In genomic region chr17:25785281-25785745, GRCm38 (mm10) we compare ENCODE assay signal across 8 mouse cellular contexts. TPM values are rescaled to one million over a fixed set of nuclear protein-coding genes. Genes with fewer than 3 reads are reported as not detected.
DNase-seq lines count a peak whose midpoint lies in the region; ATAC-seq and TF ChIP-seq lines count a peak whose summit lies in the region.

Gene Haghl, minus strand, starts transcription at chr17:25785673.

- DNase-seq in 3T3-L1 (ENCODE audit: low read depth, low spot score), result peak; percentile 99
- DNase-seq in adrenal gland, postnatal 4 days (ENCODE audit: low spot score in 2 of 2), result peak; percentile 88 to 93
- peak; percentile 97 for DNase-seq in embryonic facial prominence, embryonic 14.5 days (ENCODE audit: low spot score)
- peak; percentile 96 for DNase-seq in heart, adult 8-10 months (ENCODE audit: low spot score)
- peak; percentile 98 for DNase-seq in kidney, adult 9 months
- DNase-seq in limb, embryonic 14.5 days (ENCODE audit: low spot score), result peak; percentile 96
- DNase-seq in midbrain, postnatal 0 days (ENCODE audit: low spot score), result peak; percentile 97
- peak; percentile 86 to 91 for DNase-seq in spleen, postnatal 14 days (ENCODE audit: low spot score in 2 of 2)

- H3K4me1 ChIP-seq in embryonic facial prominence, embryonic 14.5 days (ENCODE audit: control insufficient read depth, insufficient read depth, low read length), result peaks cover 14% of the 10 kb centered on the region
- H3K4me1 ChIP-seq in limb, embryonic 14.5 days (ENCODE audit: control insufficient read depth, insufficient read depth, low read length), result peaks cover 13% of the 10 kb centered on the region
- peaks cover 11% of the 10 kb centered on the region for H3K4me1 ChIP-seq in midbrain, postnatal 0 days (ENCODE audit: insufficient read depth, low read length)

- peaks cover 56% of the 10 kb centered on the region for H3K36me3 ChIP-seq in embryonic facial prominence, embryonic 14.5 days (ENCODE audit: control insufficient read depth, insufficient read depth, low read length)
- peaks cover 47% of the 10 kb centered on the region for H3K36me3 ChIP-seq in limb, embryonic 14.5 days (ENCODE audit: control insufficient read depth, insufficient read depth, low read length)
- peaks cover 51% of the 10 kb centered on the region for H3K36me3 ChIP-seq in midbrain, postnatal 0 days (ENCODE audit: insufficient read depth, low read length)

- H3K4me2 ChIP-seq in embryonic facial prominence, embryonic 14.5 days (ENCODE audit: low read depth, low read length), result peak within 1 kb of the TSS; percentile 87
- peak within 1 kb of the TSS; percentile 70 for H3K4me2 ChIP-seq in limb, embryonic 14.5 days (replicated peaks; ENCODE audit: low read depth, low read length, severe bottlenecking)
- peak within 1 kb of the TSS; percentile 86 for H3K4me2 ChIP-seq in midbrain, postnatal 0 days (ENCODE audit: low read depth, low read length, poor library complexity, severe bottlenecking)

- peak within 1 kb of the TSS; percentile 91 for H3K27ac ChIP-seq in embryonic facial prominence, embryonic 14.5 days (replicated peaks; ENCODE audit: low read depth, low read length)
- H3K27ac ChIP-seq in limb, embryonic 14.5 days (replicated peaks; ENCODE audit: low read depth, low read length), result peak within 1 kb of the TSS; percentile 59
- H3K27ac ChIP-seq in midbrain, postnatal 0 days (ENCODE audit: low read depth, low read length), result peak within 1 kb of the TSS; percentile 62

- peak; percentile 89 for ATAC-seq in embryonic facial prominence, embryonic 14.5 days (ENCODE audit: low read depth)
- ATAC-seq in limb, embryonic 14.5 days (ENCODE audit: low FRiP score, low read depth), result peak; percentile 90
- ATAC-seq in midbrain, postnatal 0 days (ENCODE audit: low FRiP score), result peak; percentile 84

- 0% methylated on average over 23 of the region's 23 CpGs for WGBS in embryonic facial prominence, embryonic 14.5 days
- under 1% methylated on average over 23 of the region's 23 CpGs for WGBS in limb, embryonic 14.5 days
- WGBS in midbrain, postnatal 0 days, result under 1% methylated on average over 23 of the region's 23 CpGs

- 0 out of 2 replicates have a peak, but pooled peaks have one; percentile 41 for TF ChIP-seq POLR2A in limb, embryonic 14.5 days (IDR thresholded peaks at IDR 0.05; ENCODE audit: borderline replicate concordance, extremely low read depth, insufficient read depth, insufficient read length)

- H3K4me3 ChIP-seq in embryonic facial prominence, embryonic 14.5 days (ENCODE audit: low read depth, low read length), result peak within 1 kb of the TSS; percentile 76
- peak within 1 kb of the TSS; percentile 53 for H3K4me3 ChIP-seq in limb, embryonic 14.5 days (replicated peaks; ENCODE audit: low read length)
- H3K4me3 ChIP-seq in midbrain, postnatal 0 days (ENCODE audit: low read depth, low read length), result peak within 1 kb of the TSS; percentile 73

- H3K9me3 ChIP-seq in embryonic facial prominence, embryonic 14.5 days (ENCODE audit: control insufficient read depth, low read length), result no peaks in the 10 kb centered on the region
- no peaks in the 10 kb centered on the region for H3K9me3 ChIP-seq in limb, embryonic 14.5 days (ENCODE audit: control insufficient read depth, low read length)
- no peaks in the 10 kb centered on the region for H3K9me3 ChIP-seq in midbrain, postnatal 0 days (ENCODE audit: low read length)

- peak within 1 kb of the TSS; percentile 82 for H3K9ac ChIP-seq in embryonic facial prominence, embryonic 14.5 days (ENCODE audit: low read depth, low read length)
- peak within 1 kb of the TSS; percentile 52 for H3K9ac ChIP-seq in limb, embryonic 14.5 days (ENCODE audit: low read depth, low read length, severe bottlenecking)
- H3K9ac ChIP-seq in midbrain, postnatal 0 days (replicated peaks; ENCODE audit: low read length, poor library complexity, severe bottlenecking), result peak within 1 kb of the TSS; percentile 69

- H3K27me3 ChIP-seq in embryonic facial prominence, embryonic 14.5 days (replicated peaks; ENCODE audit: control insufficient read depth, insufficient read depth, low read length), result no peaks in the 10 kb centered on the region
- H3K27me3 ChIP-seq in limb, embryonic 14.5 days (ENCODE audit: control insufficient read depth, insufficient read depth, low read length), result no peaks in the 10 kb centered on the region
- H3K27me3 ChIP-seq in midbrain, postnatal 0 days (ENCODE audit: insufficient read depth, low read length), result no peaks in the 10 kb centered on the region

- peak; percentile 29 for TF ChIP-seq CTCF in midbrain, postnatal 0 days (IDR thresholded peaks at IDR 0.05)

RNA-seq across cellular contexts. Expression of gene Haghl, which starts in this region (rescaled TPM):
- 10 to 100 TPM; 51.4 to 53.4 TPM for total RNA-seq in adrenal gland, postnatal 4 days (2021)
- 42.1 and 66.5 TPM in 2 replicates for polyA plus RNA-seq in embryonic facial prominence, embryonic 14.5 days (2014; fragmentation: Nextera tagmentation; extraction: Ambion mirVana)
- 10 to 100 TPM in 3 of 4 experiments, 1 to 10 TPM in 1; 8.5 to 18.4 (median 12.1) TPM for total RNA-seq in heart, adult 8-10 months (2022)
- polyA plus RNA-seq in limb, embryonic 14.5 days (2012; rRNA removed), result 113 and 119 TPM in 2 replicates
- polyA plus RNA-seq in limb, embryonic 14.5 days (2014; fragmentation: Nextera tagmentation; extraction: Ambion mirVana), result 69.3 and 78.0 TPM in 2 replicates
- total RNA-seq in midbrain, postnatal 0 days (2014; rRNA removed), result 149 and 156 TPM in 2 replicates
- 206 and 228 TPM in 2 replicates for polyA plus RNA-seq in midbrain, postnatal 0 days (2015; fragmentation: Nextera tagmentation; extraction: Ambion mirVana)

Comparison
In these comparisons a context has a peak if more than half of its experiments do, and no peak if none do; other contexts are left out.
1. Peak in every context shown above with its lines: DNase-seq, ATAC-seq, H3K4me3 ChIP-seq and H3K27ac ChIP-seq.